Mouse (Mus musculus): ENCODE measurements at regions not wholly inside any gene's neighbourhood (a gene's known extent, or its start where the extent isn't known, plus 50 kb on each side); places are given as distances from the start of the nearest gene placed in this dataset.
"Not testable (repeated sequence)": the region's sequence is repeated elsewhere in the genome, so short reads cannot be mapped to it uniquely, and the experiment has no call there.

DNA sequence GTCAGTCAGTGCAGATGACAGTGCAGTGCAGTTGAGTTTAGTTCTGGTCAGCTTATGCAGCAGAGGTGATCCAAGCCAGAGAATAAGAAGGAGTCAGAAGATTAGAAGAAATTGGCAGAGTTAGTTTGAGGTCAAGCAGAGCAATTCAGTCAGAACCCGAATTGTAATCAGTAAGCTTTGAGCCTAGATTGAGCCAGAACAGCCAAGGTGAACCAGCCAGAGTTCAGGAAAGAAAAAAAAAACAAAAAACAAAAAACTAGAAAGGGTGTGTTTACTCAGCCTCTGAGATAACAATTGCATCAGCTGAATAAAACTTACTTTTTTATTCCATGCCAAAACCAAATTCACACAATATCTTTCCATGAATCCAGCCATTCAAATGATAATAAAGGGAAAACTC, 396.3 kb downstream of the Zpld1 start:
- DNase-seq (ENCODE audit: low spot score): no peak
- ATAC-seq (ENCODE audit: insufficient read depth, low read depth): no peak
- Histone ChIP-seq H3K4me2 (ENCODE audit: low read depth, low read length) (no peak overlapping the region), H3K36me3 (replicated peaks; ENCODE audit: control insufficient read depth, insufficient read depth, low read length) (no peaks in the 10 kb centered on the region), H3K27ac (ENCODE audit: low read depth) (no peak overlapping the region), H3K4me3 (ENCODE audit: low read depth, low read length) (no peak overlapping the region), H3K9me3 (replicated peaks; ENCODE audit: control insufficient read depth, low read length) (no peaks in the 10 kb centered on the region), H3K9ac (replicated peaks; ENCODE audit: low read depth, low read length) (no peak overlapping the region), H3K4me1 (ENCODE audit: control insufficient read depth, insufficient read depth) (no peaks in the 10 kb centered on the region), H3K27me3 (ENCODE audit: control insufficient read depth, insufficient read depth, low read length) (no peaks in the 10 kb centered on the region)
- TF ChIP-seq EP300 (IDR thresholded peaks at IDR 0.05; ENCODE audit: low read depth) (no peak), CTCF (IDR thresholded peaks at IDR 0.05; ENCODE audit: low read depth) (no peak)
- WGBS: 58% methylated on average over 1 of the region's 1 CpGs

DNA sequence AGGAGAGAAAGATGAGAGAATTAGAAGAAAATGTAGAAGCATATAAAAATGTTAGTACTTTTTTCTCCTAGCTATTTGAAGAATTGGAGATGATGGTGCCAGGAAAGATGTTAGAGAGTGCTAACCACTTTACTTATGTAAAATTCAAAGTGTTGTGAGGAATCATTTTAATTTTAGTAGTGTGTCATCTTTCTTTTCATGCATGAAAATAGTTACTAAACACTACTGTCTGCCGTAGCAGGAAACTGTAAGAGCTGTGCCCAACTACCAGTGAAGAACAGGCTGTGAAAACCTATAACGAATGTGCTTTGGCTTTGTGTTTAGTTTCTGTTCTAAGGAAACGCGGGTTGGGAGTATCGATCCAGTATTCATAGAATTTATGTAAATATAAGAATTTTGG, 403.1 kb downstream of the Zpld1 start:
- TF ChIP-seq CTCF (IDR thresholded peaks at IDR 0.05; ENCODE audit: low read depth): no peak
- Histone ChIP-seq H3K36me3 (replicated peaks; ENCODE audit: control insufficient read depth, insufficient read depth, low read length) (no peaks in the 10 kb centered on the region), H3K9me3 (replicated peaks; ENCODE audit: control insufficient read depth, low read length) (no peaks in the 10 kb centered on the region), H3K4me1 (ENCODE audit: control insufficient read depth, insufficient read depth) (no peaks in the 10 kb centered on the region), H3K4me2 (ENCODE audit: low read depth, low read length) (no peak overlapping the region), H3K4me3 (ENCODE audit: low read depth, low read length) (no peak overlapping the region), H3K27ac (ENCODE audit: low read depth) (no peak overlapping the region), H3K27me3 (ENCODE audit: control insufficient read depth, insufficient read depth, low read length) (no peaks in the 10 kb centered on the region), H3K9ac (replicated peaks; ENCODE audit: low read depth, low read length) (no peak overlapping the region)
- WGBS: 83% methylated on average over 5 of the region's 5 CpGs
- ATAC-seq (ENCODE audit: insufficient read depth, low read depth) (no peak), DNase-seq (ENCODE audit: low spot score) (no peak)

DNA sequence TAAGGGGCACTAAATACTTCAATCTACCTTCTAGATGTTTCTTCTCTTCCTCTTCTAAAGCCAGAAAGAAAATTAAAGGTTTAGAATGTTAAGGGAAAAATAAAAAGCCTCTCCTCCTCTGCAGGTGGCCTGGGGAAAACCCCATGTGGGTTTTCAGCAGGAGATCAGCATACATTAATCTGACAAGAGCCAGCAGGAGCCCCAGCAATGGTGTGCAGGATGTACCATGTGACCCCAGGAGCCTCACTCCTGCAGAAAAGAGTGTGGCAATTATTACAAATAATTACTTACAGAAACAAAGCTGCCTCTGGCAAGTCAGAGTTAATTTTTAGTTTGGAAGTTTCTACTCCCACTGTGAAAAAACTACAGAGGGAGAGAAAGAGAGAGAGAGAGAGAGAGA, 440.4 kb downstream of the Zpld1 start:
- Histone ChIP-seq H3K9me3 (replicated peaks; ENCODE audit: control insufficient read depth, low read length) (no peaks in the 10 kb centered on the region), H3K9ac (replicated peaks; ENCODE audit: low read depth, low read length) (no peak overlapping the region), H3K27ac (ENCODE audit: low read depth) (no peak overlapping the region), H3K4me3 (ENCODE audit: low read depth, low read length) (no peak overlapping the region), H3K27me3 (ENCODE audit: control insufficient read depth, insufficient read depth, low read length) (no peaks in the 10 kb centered on the region), H3K4me2 (ENCODE audit: low read depth, low read length) (no peak overlapping the region), H3K4me1 (ENCODE audit: control insufficient read depth, insufficient read depth) (no peaks in the 10 kb centered on the region), H3K36me3 (replicated peaks; ENCODE audit: control insufficient read depth, insufficient read depth, low read length) (no peaks in the 10 kb centered on the region)
- TF ChIP-seq EP300 (IDR thresholded peaks at IDR 0.05; ENCODE audit: low read depth) (no peak), CTCF (IDR thresholded peaks at IDR 0.05; ENCODE audit: low read depth) (no peak)
- DNase-seq (ENCODE audit: low spot score): no peak
- no peak for ATAC-seq (ENCODE audit: insufficient read depth, low read depth)

DNA sequence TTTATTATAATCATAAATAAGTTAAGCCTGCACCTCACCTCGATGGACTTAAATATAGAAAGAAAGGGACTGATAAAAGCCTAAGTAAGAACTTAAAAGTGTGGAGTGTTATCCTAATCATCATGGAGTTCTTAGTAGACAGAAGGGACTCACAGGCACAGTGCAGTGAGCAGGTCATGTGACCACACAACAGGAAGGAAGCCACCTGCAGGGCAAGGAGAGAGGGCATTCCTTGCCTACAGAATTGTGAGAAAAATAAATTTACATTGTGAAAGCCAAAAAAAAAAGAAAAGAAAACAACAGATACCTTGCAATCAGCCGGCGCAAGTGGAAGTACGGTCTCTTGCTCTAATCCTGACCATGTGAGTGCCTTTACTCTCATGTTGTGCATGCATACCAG, 454.8 kb downstream of the Zpld1 start:
- not testable (repeated sequence) for H3K36me3 ChIP-seq (replicated peaks; ENCODE audit: control insufficient read depth, insufficient read depth, low read length); H3K27me3 ChIP-seq (ENCODE audit: control insufficient read depth, insufficient read depth, low read length); H3K9me3 ChIP-seq (replicated peaks; ENCODE audit: control insufficient read depth, low read length); ATAC-seq (ENCODE audit: insufficient read depth, low read depth); H3K27ac ChIP-seq (ENCODE audit: low read depth); H3K4me3 ChIP-seq (ENCODE audit: low read depth, low read length); H3K4me1 ChIP-seq (ENCODE audit: control insufficient read depth, insufficient read depth); H3K4me2 ChIP-seq (ENCODE audit: low read depth, low read length); H3K9ac ChIP-seq (replicated peaks; ENCODE audit: low read depth, low read length); DNase-seq (ENCODE audit: low spot score)
- WGBS: 94% methylated on average over 3 of the region's 4 CpGs
